Mouse (Mus musculus) large intestine, adult 2 months (tissue): ENCODE results near the gene Psmb2. TPM values are rescaled to one million over a fixed set of nuclear protein-coding genes. Genes with fewer than 3 reads are reported as not detected.

Source experiments
- DNase-seq: peaks from one replicate; pipeline ENCODE4 v3.0.0-alpha.2; 2012; ENCODE audit warnings: low read depth, low spot score
- WGBS: fragments of 180-500 bp; shearing (Covaris S2); methylation state at CpG from one replicate; pipeline ENCODE4 v1.1.7; 2018; 5-methylcytosine and 5-hydroxymethylcytosine counted together
- polyA plus RNA-seq: library from polyadenylated mRNA; depleted of rRNA; stranded (reverse); fragments of >200 nt; gene quantifications from 2 replicates; pipeline ENCODE4 v1.2.3, GENCODE M21; 2012

Gene Psmb2
- polyA plus RNA-seq, 1 experiment: 268 TPM

GRCm38 (mm10) chr4:126706630-126707438 lies 29.4 kb downstream of the Psmb2 start:
- DNase-seq: no peak
- WGBS: 84% methylated on average over 12 of the region's 12 CpGs

- 89% methylated on average over 5 of the region's 5 CpGs for WGBS
- DNase-seq: no peak
Measured at GRCm38 (mm10) chr4:126707439-126707826, 30.0 kb downstream of the Psmb2 start.

- WGBS: 3% methylated on average over 18 of the region's 18 CpGs
- DNase-seq: no peak
Measured at GRCm38 (mm10) chr4:126732111-126732510, 54.7 kb downstream of the Psmb2 start.

GRCm38 (mm10) chr4:126732531-126733380 lies 55.3 kb downstream of the Psmb2 start:
- 6% methylated on average over 26 of the region's 26 CpGs for WGBS
- DNase-seq: no peak

- 4% methylated on average over 16 of the region's 16 CpGs for WGBS
- DNase-seq: no peak
Measured at GRCm38 (mm10) chr4:126734001-126734603, 56.7 kb downstream of the Psmb2 start.

GRCm38 (mm10) chr4:126734700-126735381 lies 57.4 kb downstream of the Psmb2 start:
- DNase-seq: no peak
- WGBS: 5% methylated on average over 51 of the region's 51 CpGs

- no peak for DNase-seq
- 2% methylated on average over 61 of the region's 62 CpGs for WGBS
Measured at GRCm38 (mm10) chr4:126735382-126736000, 58.1 kb downstream of the Psmb2 start.

- WGBS: 2% methylated on average over 32 of the region's 32 CpGs
- DNase-seq: no peak
Measured at GRCm38 (mm10) chr4:126736001-126736414, 58.6 kb downstream of the Psmb2 start, which contains the start of gene Tfap2e. Tfap2e (minus strand) TSS chr4:126736240.

- DNase-seq: no peak
- WGBS: 37% methylated on average over 10 of the region's 10 CpGs
Measured at GRCm38 (mm10) chr4:126739966-126740676, 62.7 kb downstream of the Psmb2 start.

GRCm38 (mm10) chr4:126741448-126741847 lies 64.0 kb downstream of the Psmb2 start:
- WGBS: 4% methylated on average over 12 of the region's 12 CpGs
- no peak for DNase-seq

- no peak for DNase-seq
- WGBS: 40% methylated on average over 2 of the region's 2 CpGs
Measured at GRCm38 (mm10) chr4:126742976-126743375, 65.5 kb downstream of the Psmb2 start.

GRCm38 (mm10) chr4:126743713-126744112 lies 66.3 kb downstream of the Psmb2 start:
- no peak for DNase-seq
- 52% methylated on average over 11 of the region's 11 CpGs for WGBS

GRCm38 (mm10) chr4:126744831-126745230 lies 67.4 kb downstream of the Psmb2 start:
- DNase-seq: no peak
- WGBS: 95% methylated on average over 14 of the region's 14 CpGs

- 48% methylated on average over 13 of the region's 13 CpGs for WGBS
- no peak for DNase-seq
Measured at GRCm38 (mm10) chr4:126745506-126746193, 68.2 kb downstream of the Psmb2 start.

- 83% methylated on average over 10 of the region's 10 CpGs for WGBS
Measured at GRCm38 (mm10) chr4:126746194-126746840, 68.9 kb downstream of the Psmb2 start.

GRCm38 (mm10) chr4:126748381-126748780 lies 71.0 kb downstream of the Psmb2 start:
- no peak for DNase-seq
- WGBS: 92% methylated on average over 8 of the region's 8 CpGs

More at GRCm38 (mm10) chr4:126746194-126746840, 68.9 kb downstream of the Psmb2 start:
- no peak for DNase-seq

- WGBS: 84% methylated on average over 11 of the region's 11 CpGs
- no peak for DNase-seq
Measured at GRCm38 (mm10) chr4:126749553-126749952, 72.1 kb downstream of the Psmb2 start.
